Mouse (Mus musculus) adrenal gland, adult 18-20 months (tissue): Measurements from ENCODE around the gene Znhit3. TPM values are rescaled to one million over a fixed set of nuclear protein-coding genes. Genes with fewer than 3 reads are reported as not detected.
A peak's percentile ranks its signal among the peaks of the same experiment; 100 is the strongest.

Experiments
- DNase-seq, 2 experiments: peaks; one replicate each; pipeline ENCODE4 v3.0.0; 2021 to 2022; ENCODE audit warnings: low spot score in 2 of 2
- long read RNA-seq, 2 experiments: library from polyadenylated mRNA; stranded (forward); transcript quantifications; one replicate each; pipeline ENCODE4 v2.0.0; 2021
- total RNA-seq, 2 experiments: library from RNA; stranded (reverse); gene quantifications; 1 replicate in 1 of 2; 2 replicates in 1 of 2; pipeline ENCODE4 v1.2.3; 2021

Gene Znhit3
- 1 to 10 TPM; 8.8 to 9.9 TPM for total RNA-seq
- long read RNA-seq, experiment 1, partial matches to known transcripts, result 0 of 3 reads
- long read RNA-seq, experiment 1, other reads (novel, unspliced or antisense), result 0 of 3 reads
- long read RNA-seq, experiment 2, transcript Znhit3-201 (5 exons, 998 nt), result major isoform, 15 of 16 reads
- long read RNA-seq, experiment 2, partial matches to known transcripts, result 0 of 16 reads
- long read RNA-seq, experiment 2, other reads (novel, unspliced or antisense), result 1 of 16 reads

GRCm38 (mm10) chr11:84916053-84916702, at the start of gene Znhit3:
TSS of gene Znhit3 (minus strand) at chr11:84916366.
- peak; percentile 66 to 70 for DNase-seq

DNA sequence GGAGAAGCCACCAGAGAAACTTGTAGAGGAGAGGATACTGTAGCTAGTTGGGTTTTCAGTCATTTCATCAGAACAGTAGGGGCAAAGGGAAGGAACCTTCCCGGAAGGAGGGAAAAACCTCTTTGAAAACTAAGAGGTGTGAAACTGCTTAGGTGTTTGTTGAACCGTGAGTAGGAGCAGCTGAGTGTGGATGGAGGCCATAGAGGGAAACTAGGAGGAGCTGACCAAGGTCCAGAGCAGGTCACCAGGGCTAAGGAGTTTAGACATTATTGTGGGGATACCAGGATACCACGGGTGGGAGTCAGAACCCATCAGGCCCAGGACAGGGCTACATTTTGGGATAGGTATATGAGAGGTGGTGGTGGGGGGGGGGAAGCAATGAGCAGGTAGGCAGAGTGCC, 47.4 kb upstream of the Znhit3 start:
- no peak for DNase-seq

- no peak for DNase-seq
Measured at GRCm38 (mm10) chr11:84962536-84962935, 46.4 kb upstream of the Znhit3 start.

- no peak for DNase-seq
Measured at GRCm38 (mm10) chr11:84961571-84961970, 45.4 kb upstream of the Znhit3 start.

DNA sequence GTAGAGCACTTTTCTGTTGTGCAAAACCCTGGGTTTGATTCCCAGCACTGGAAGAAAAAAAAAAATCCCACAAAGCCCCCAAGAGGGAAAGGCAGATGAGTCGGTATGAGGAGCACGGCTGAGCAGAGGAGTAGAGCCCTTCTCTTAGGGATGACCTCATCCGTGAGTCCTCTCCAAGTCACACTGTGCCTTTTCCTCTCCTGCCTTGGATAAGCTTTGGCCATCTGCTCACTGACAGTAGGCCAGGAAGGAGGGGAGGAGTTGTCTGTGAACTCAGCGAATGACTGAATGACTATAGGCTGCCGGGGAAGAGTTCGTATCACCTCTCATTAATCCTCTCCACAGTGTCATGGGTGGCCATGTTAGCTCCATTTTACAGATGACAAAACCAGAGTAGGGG, 44.6 kb upstream of the Znhit3 start:
- no peak for DNase-seq

DNA sequence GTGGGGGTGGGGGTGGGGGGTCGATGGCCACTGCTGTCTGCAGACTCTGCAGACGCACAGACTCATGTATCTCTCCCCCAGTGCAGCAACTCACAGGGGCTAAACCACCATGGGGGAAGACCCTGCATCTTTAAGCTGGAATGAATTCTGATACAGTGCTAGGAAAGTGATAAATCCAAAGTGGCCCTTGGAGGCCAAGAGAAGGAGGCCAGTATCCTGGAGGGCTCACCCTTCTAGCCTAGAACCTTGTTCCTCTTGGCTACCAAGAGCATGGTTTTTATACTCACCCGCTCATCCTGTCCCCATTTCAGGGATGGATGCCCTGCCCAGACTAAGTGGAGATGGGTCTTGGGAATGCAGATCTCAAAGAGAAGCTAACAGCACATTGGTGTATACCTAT, 44.1 kb upstream of the Znhit3 start:
- no peak for DNase-seq

GRCm38 (mm10) chr11:84959701-84960181, 43.6 kb upstream of the Znhit3 start:
- DNase-seq, result no peak

DNA sequence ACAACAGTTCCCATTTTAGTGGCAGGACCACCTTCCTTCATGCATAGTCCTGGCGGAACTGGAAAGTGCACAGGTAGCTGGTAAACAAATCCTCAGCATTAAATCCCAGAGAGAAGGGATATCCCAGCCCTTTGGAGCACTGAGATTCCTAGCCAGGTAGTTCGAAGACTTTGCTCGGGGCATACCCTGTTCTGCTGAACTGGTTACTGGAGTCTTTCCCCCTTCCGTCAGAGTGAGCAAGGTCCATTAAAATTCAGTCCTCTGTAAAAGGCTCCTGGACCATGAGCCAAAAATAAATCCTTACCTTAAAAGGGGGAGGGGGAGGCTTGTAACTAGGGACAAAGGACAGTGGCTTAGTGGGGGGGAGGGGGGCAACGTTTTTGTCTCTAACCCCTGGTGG, 43.0 kb upstream of the Znhit3 start:
- no peak for DNase-seq

DNA sequence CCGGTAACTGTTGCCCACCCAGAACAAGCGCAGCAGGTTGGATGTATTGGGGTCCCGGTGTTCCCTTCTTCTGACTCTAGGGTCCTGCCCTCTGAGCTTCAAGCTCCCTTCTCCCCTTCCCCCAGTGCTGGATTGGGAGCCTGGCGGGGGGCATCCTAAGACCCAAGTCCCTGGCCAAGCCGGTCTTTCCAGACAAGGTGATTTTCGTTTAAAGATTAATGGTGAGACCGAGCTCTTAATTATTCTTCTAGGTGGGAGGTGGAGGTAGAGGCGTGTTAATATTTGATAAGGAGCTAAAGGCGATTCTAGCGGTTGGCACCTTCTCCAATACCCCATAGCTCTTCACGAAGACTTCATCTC, 42.1 kb upstream of the Znhit3 start:
- DNase-seq, result no peak

- DNase-seq, result no peak
Measured at GRCm38 (mm10) chr11:84957591-84958270, 41.6 kb upstream of the Znhit3 start, which contains the start of gene Car4. TSS of gene Car4 (plus strand) at chr11:84957786.

- DNase-seq, result no peak
Measured at GRCm38 (mm10) chr11:84957171-84957570, 41.0 kb upstream of the Znhit3 start.

DNA sequence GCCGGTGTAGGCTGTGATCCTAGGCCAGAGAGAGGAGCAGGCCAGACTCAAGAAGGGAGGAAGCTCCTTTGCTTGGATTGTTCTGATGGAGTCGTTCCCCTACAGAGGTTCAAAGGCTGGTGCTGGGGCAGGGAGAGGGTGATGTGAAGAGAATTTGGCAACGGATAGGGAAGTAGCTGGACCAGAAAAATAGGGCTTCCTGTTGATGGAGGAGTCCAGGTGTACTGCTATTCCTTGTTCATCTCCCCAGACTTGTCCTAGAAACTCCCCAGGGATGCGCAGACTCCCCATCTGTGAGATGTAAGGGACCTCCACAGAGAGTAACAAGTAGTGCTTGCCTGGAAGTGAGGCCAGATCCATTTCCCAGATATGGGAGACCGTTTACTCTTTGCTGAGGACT, 40.2 kb upstream of the Znhit3 start:
- DNase-seq, result no peak

DNA sequence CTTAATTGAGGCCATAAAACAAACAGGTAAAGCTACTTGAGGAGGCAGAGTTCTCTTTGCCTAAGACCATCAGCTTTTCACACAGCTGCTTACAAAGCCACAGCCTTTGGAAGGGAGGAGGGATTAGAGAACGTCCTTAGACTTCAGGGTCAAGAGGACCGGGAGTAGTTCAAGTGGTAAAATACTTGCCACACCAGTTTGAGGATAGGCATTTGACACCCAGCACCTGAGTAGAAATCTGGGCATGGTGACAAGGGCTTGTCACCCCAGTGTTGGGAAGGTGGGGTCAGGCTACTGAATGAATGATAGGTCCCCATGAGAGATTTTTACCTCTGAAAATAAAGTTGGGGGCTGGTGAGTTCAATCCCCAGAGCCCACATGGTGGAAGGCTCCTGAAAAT, 36.4 kb upstream of the Znhit3 start:
- DNase-seq, result no peak

DNA sequence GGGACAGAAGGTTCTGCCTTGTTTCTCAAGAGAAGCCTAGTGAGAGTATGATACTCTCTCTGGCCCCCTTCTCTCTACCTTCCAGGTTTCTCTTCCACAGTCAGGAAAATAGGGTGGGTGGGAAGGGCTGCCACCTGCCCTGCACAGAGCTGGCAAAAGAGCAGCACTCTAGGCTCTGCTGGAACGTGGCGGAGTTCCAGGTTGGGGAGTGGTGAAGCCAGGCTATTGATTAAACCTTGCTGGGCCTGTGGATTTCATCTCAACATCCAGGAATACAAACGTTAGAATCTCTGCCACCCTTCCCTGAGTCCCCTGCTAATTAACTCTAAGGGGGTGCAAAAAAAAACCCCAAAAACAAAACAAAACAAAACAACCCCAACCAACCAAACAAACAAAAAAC, 32.4 kb upstream of the Znhit3 start:
- no peak for DNase-seq

- no peak for DNase-seq
Measured at GRCm38 (mm10) chr11:84948114-84948513, 31.9 kb upstream of the Znhit3 start.

DNA sequence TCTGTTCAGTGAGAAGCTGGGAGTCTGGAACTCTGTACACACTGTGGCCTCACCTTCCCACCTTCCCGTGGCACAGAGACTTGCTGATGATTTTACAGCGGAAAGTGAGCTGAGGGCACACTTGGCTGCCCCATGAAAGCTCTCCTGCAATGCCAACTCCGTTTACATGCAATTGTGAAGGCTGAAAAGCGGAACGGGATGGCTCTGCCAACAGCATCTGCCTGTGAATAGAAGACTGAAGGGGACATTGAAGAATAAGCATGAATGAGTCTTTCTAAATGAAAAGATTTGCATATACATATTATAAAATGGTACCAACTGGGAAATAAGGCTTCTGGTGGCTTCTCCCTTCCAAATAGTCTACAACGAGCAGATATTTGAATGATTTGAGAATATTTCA, 31.0 kb upstream of the Znhit3 start:
- no peak for DNase-seq

DNA sequence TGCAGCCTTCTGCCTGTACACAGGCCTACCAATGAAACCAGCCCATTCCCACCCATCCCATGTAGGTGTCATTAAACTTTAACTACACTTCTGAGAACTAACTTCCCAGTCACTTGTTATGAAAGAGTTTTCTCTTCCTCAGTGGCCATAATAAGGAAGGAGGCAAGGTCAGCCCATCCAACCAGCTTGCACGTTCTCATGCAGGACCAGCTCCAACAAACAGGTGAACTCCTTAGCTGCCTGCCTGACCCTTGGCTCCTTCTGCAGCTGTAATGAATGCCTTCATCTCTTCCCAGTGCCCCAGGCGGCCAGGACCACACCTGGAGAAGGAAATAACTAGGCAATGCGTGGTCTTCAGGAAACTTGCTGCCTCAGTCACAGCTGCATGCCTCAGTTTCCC, 29.7 kb upstream of the Znhit3 start:
- no peak for DNase-seq

- DNase-seq, result no peak
Measured at GRCm38 (mm10) chr11:84944639-84945435, 28.7 kb upstream of the Znhit3 start.

DNA sequence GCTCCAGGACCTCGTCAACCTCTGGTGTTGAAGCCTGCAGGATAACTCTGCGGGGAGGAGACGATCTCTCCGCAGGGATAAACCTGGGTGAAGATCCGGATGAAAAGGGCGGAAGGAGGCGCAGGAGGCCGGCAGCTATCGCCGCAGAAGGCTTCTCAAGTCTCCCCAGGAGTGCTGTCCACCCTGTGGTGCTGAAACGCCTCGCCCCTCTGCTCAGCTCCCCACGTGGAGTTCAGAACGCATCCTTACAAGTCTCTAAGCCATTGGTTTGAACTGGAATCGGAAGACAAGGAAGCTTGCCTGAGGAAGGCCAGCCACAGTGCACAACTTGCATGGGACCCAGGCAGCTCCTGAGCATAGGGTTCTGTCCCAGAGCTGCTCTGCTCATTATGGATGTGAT, 27.8 kb upstream of the Znhit3 start:
- peak; percentile 35 to 47 for DNase-seq

DNA sequence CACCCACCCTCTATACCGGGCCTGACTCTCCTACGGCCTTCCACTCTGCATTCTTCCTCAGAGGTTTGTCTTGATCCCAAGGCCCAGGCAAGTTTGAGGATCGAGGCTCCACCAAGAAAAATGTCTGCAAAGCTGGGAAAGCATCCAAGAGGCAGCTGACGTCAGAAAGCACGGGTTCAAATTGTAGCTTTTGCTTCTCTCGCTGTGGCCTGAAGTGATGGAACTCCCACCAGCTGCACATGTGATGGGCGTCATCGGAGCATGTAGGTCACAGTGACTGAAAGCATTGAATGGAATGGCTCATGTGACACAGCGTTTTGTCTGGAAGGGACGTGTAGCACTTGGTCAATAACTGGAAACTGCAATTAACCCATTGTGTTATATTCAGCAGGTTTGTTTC, 24.0 kb upstream of the Znhit3 start:
- DNase-seq, result no peak

- DNase-seq, result no peak
Measured at GRCm38 (mm10) chr11:84939508-84940053, 23.4 kb upstream of the Znhit3 start.
